Mouse (Mus musculus) megakaryocyte, adult 5-6 weeks (primary cell): ENCODE measurements at regions not wholly inside any gene's neighbourhood (a gene's known extent, or its start where the extent isn't known, plus 50 kb on each side); places are given as distances from the start of the nearest gene placed in this dataset.

Experiments
- ATAC-seq: 2 replicates; pipeline ENCODE4 v1.8.0; 2016; ENCODE audit warnings: mild to moderate bottlenecking, inconsistent platforms; ENCODE audit not compliant: poor library complexity, severe bottlenecking

GRCm38 (mm10) chr1:79921890-79922289 lies 60.9 kb upstream of the Serpine2 start:
- ATAC-seq: no peak

- no peak for ATAC-seq
Measured at GRCm38 (mm10) chr1:79921333-79921732, 60.4 kb upstream of the Serpine2 start.

- ATAC-seq: no peak
Measured at GRCm38 (mm10) chr1:79917426-79918150, 56.6 kb upstream of the Serpine2 start.
